Mouse (Mus musculus) stomach, postnatal 0 days (tissue): ENCODE results near the gene Tmem175. TPM values are rescaled to one million over a fixed set of nuclear protein-coding genes. Genes with fewer than 3 reads are reported as not detected.

Experiments used
- ATAC-seq: fragments of 200-750 bp; cut with Nextera tagmentation; 2 replicates; pipeline ENCODE4 v1.8.0; 2017; ENCODE audit not compliant: low FRiP score, low TSS enrichment
- DNase-seq: peaks from one replicate; pipeline ENCODE4 v3.0.0-alpha.2; 2016; ENCODE audit warnings: low spot score
- H3K27ac ChIP-seq: fragments of 300-500 bp; sonication (generic); replicated peaks from 2 replicates; pipeline ENCODE4 v1.5.1; 2014; ENCODE audit warnings: mild to moderate bottlenecking, control low read depth
- H3K27me3 ChIP-seq: fragments of 300-500 bp; sonication (generic); 2 replicates; pipeline ENCODE4 v1.6.1; 2014; ENCODE audit warnings: low read length; ENCODE audit not compliant: control insufficient read depth, insufficient read depth
- H3K36me3 ChIP-seq: fragments of 300-500 bp; sonication (generic); 2 replicates; pipeline ENCODE4 v1.6.1; 2014; ENCODE audit warnings: low read length, mixed read lengths; ENCODE audit not compliant: control insufficient read depth, insufficient read depth
- H3K4me1 ChIP-seq: fragments of 300-500 bp; sonication (generic); replicated peaks from 2 replicates; pipeline ENCODE4 v1.6.1; 2014; ENCODE audit warnings: antibody characterized with exemption; ENCODE audit not compliant: control insufficient read depth, insufficient read depth
- H3K4me2 ChIP-seq: fragments of 300-500 bp; sonication (generic); replicated peaks from 2 replicates; pipeline ENCODE4 v1.6.1; 2014; ENCODE audit warnings: low read depth, mild to moderate bottlenecking, control low read depth, moderate library complexity
- H3K4me3 ChIP-seq: fragments of 300-500 bp; sonication (generic); 2 replicates; pipeline ENCODE4 v1.5.1; 2014; ENCODE audit warnings: low read depth, low read length, control low read depth
- H3K9ac ChIP-seq: fragments of 300-500 bp; sonication (generic); 2 replicates; pipeline ENCODE4 v1.6.1; 2014; ENCODE audit warnings: mild to moderate bottlenecking, low read length, control low read depth, mixed read lengths
- H3K9me3 ChIP-seq: fragments of 300-500 bp; sonication (generic); 2 replicates; pipeline ENCODE4 v1.6.1; 2016; ENCODE audit warnings: low read length; ENCODE audit not compliant: control insufficient read depth
- CTCF ChIP-seq: IDR thresholded peaks from 2 replicates; pipeline ENCODE4 v1.5.1; 2016; ENCODE audit warnings: antibody characterized with exemption, low read depth, mild to moderate bottlenecking, moderate library complexity
- EP300 ChIP-seq: optimal IDR thresholded peaks from 2 replicates; pipeline ENCODE3; 2016; ENCODE audit warnings: antibody characterized with exemption
- WGBS: fragments of 180-500 bp; shearing (Covaris S2); extraction: QIAGEN DNeasy Blood & Tissue Kit; methylation state at CpG from one replicate; pipeline ENCODE4 v1.1.7; 2014; 5-methylcytosine and 5-hydroxymethylcytosine counted together
- polyA plus RNA-seq: library from polyadenylated mRNA; unstranded; fragments of >200 nt; fragmentation: Nextera tagmentation; extraction: Ambion mirVana; gene quantifications from 2 replicates; pipeline ENCODE4 v1.2.1, GENCODE M21; 2015

The Tmem175 gene
- polyA plus RNA-seq: 15.6 and 17.0 TPM in 2 replicates

DNA sequence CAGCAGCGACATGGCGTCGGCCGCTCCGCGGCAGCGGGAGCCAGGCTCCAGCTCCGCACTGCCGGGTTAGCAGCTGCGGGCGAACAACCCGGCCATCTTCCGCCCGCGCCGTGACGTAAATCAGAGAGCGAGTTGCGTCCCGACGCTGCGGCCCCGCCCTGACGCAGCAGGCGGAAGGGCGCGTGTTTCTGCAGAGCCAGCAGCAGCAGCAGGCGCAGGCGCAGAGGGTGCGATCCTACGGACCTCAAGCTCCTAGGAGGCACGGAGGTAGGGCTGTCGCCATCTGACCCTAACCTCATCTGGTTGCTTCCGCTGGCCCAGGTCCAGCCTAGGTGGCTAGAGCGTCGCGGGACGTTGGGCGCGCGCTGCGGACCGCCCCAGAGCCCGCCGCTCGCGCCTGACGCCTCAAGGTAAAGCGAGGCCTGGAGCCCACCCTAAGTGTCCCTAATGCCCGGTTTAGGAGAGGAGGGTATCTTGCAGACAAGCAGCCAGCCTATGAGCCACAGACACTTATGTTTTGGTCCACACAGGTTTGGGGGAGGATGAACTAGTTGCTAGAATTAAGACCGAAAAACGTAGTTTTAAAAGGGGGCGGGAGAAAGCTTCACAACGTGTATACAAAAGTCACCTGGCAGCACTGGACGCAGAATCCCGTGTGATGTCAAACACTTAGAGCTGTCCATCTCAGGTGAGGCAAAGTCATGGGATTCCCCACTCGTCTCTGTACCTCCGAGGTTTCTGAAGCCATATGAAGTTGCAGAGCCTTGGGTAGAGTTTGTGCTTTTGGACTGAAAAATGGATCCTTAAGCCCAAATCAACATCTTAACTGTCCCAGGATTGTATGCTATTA, at the start of gene Tmem175, which contains the start of gene Gak:
TSS of gene Tmem175 (plus strand) at position 137 of the 850 bp plus-strand sequence.
TSS of gene Gak (minus strand) at position 122 of the 850 bp plus-strand sequence.
- ATAC-seq: peak; percentile 96
- peak; percentile 95 for DNase-seq
- H3K9ac ChIP-seq: peak within 1 kb of the TSS; percentile 97
- peak within 1 kb of the TSS; percentile 95 for H3K27ac ChIP-seq
- H3K27me3 ChIP-seq: no peaks in the 10 kb centered on the region
- H3K36me3 ChIP-seq: no peaks in the 10 kb centered on the region
- under 1% methylated on average over 58 of the region's 58 CpGs for WGBS
- peaks cover 4% of the 10 kb centered on the region; the same call in 1 of the 2 replicates for H3K4me1 ChIP-seq
- TF ChIP-seq CTCF: no peak
- no peak for TF ChIP-seq EP300
- peak within 1 kb of the TSS; percentile 91 for H3K4me3 ChIP-seq
- no peaks in the 10 kb centered on the region for H3K9me3 ChIP-seq
- H3K4me2 ChIP-seq: peak within 1 kb of the TSS; percentile 90

- Histone ChIP-seq H3K9ac (no peak overlapping the region), H3K4me2 (no peak overlapping the region), H3K4me3 (no peak overlapping the region), H3K4me1 (no peaks in the 10 kb centered on the region), H3K27ac (no peak overlapping the region), H3K36me3 (peaks cover 20% of the 10 kb centered on the region), H3K27me3 (no peaks in the 10 kb centered on the region), H3K9me3 (no peaks in the 10 kb centered on the region)
- ATAC-seq (no peak), DNase-seq (no peak)
- WGBS: 94% methylated on average over 3 of the region's 3 CpGs
- TF ChIP-seq EP300 (no peak), CTCF (no peak)
Measured at GRCm38 (mm10) chr5:108581361-108581891, 48.1 kb upstream of the Tmem175 start.

- Histone ChIP-seq H3K9ac (no peak overlapping the region), H3K27ac (no peak overlapping the region), H3K4me3 (no peak overlapping the region), H3K36me3 (peaks cover 52% of the 10 kb centered on the region), H3K4me1 (no peaks in the 10 kb centered on the region), H3K4me2 (no peak overlapping the region), H3K9me3 (no peaks in the 10 kb centered on the region), H3K27me3 (no peaks in the 10 kb centered on the region)
- ATAC-seq: no peak
- DNase-seq: no peak
- no peak for TF ChIP-seq EP300
- TF ChIP-seq CTCF: no peak
- 66% methylated on average over 1 of the region's 1 CpGs for WGBS
Measured at GRCm38 (mm10) chr5:108599923-108600322, 29.6 kb upstream of the Tmem175 start.

DNA sequence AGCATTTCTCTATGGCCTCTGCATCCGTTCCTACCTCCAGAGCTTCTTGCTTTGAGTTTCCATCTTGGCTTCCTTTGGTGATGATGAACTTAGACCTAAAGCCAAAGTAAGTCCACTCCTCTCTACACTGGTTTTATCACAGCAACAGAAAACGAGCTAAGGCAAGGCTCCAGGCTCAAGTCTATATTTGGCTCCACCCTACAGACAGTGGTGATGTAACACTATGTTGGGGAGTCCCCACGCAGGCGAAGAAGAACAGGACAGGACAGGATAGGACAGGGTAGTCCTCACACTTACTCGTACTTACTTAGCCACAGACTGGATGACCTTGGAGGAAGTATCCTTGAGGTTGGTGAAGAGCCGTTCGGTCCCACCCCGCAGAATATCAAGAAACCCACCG, 27.0 kb upstream of the Tmem175 start:
- H3K4me1 ChIP-seq: no peaks in the 10 kb centered on the region
- H3K9me3 ChIP-seq: no peaks in the 10 kb centered on the region
- H3K4me3 ChIP-seq: no peak overlapping the region
- TF ChIP-seq CTCF (no peak), EP300 (no peak)
- H3K9ac ChIP-seq: no peak overlapping the region
- no peak overlapping the region for H3K4me2 ChIP-seq
- 87% methylated on average over 9 of the region's 9 CpGs for WGBS
- ATAC-seq (no peak), DNase-seq (no peak)
- H3K27me3 ChIP-seq: no peaks in the 10 kb centered on the region
- no peak overlapping the region for H3K27ac ChIP-seq
- peaks cover 53% of the 10 kb centered on the region for H3K36me3 ChIP-seq

DNA sequence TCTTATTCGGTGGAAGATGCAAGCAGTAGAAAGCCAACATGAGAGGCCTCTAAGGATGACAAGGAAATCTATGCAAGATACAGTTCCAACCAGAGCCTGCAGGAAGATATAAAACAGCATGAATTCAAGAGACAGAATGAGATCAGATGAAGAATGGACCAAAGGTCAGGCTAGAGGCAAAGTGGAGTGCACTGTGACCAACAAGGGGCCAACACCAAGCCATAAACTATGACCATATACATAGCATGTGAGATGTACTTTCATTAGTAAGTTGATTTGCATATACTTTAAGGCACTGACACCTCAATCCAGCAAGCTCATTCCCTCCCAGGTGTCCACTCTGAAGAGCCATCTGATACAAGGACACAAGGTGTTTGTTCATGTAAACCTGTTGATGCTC, 19.1 kb upstream of the Tmem175 start:
- peaks cover 52% of the 10 kb centered on the region for H3K36me3 ChIP-seq
- TF ChIP-seq CTCF (no peak), EP300 (no peak)
- no peaks in the 10 kb centered on the region for H3K27me3 ChIP-seq
- ATAC-seq (no peak), DNase-seq (no peak)
- H3K9ac ChIP-seq: no peak overlapping the region
- no peak overlapping the region for H3K4me2 ChIP-seq
- 94% methylated on average over 1 of the region's 1 CpGs for WGBS
- no peak overlapping the region for H3K27ac ChIP-seq
- H3K9me3 ChIP-seq: no peaks in the 10 kb centered on the region
- H3K4me3 ChIP-seq: no peak overlapping the region
- H3K4me1 ChIP-seq: no peaks in the 10 kb centered on the region

DNA sequence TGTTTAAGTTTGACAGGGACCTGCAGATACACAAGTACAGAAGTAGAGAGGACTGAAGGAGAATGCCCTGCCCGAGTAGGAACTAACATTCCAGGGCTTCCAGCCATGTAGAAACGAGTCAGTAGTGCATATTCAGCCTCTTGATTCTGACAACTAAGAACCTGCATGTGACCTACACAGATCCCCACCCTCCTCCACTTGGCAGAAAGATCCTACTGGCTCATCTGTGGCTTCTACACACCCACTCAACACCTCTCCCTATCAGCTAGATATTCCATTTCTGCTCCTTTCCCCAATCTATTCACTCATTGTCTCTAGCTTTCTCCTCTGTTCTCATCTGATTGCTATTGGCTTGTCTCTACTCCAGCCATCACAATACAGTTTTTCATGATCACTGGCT, 7.7 kb upstream of the Tmem175 start:
- Histone ChIP-seq H3K36me3 (peaks cover 17% of the 10 kb centered on the region), H3K27me3 (no peaks in the 10 kb centered on the region), H3K4me1 (no peaks in the 10 kb centered on the region), H3K4me2 (no peak overlapping the region), H3K9me3 (no peaks in the 10 kb centered on the region), H3K27ac (no peak overlapping the region), H3K4me3 (no peak overlapping the region), H3K9ac (no peak overlapping the region)
- 55% methylated on average over 2 of the region's 2 CpGs for WGBS
- ATAC-seq (no peak), DNase-seq (no peak)
- no peak for TF ChIP-seq CTCF
